Mouse (Mus musculus): Measurements from ENCODE around the gene Adam11. TPM values are rescaled to one million over a fixed set of nuclear protein-coding genes. Genes with fewer than 3 reads are reported as not detected.

Adam11 gene
- total and polyA plus RNA-seq, 2 experiments: 2.1 to 8.7 TPM

- H3K36me3 ChIP-seq (ENCODE audit: control insufficient read depth, insufficient read depth, low read length): no peaks in the 10 kb centered on the region
- H3K79me2 ChIP-seq (ENCODE audit: control insufficient read depth, insufficient read depth, low read length): no peaks in the 10 kb centered on the region
- H3K4me3 ChIP-seq (ENCODE audit: insufficient read depth, low read depth, low read length): no peak overlapping the region
- H3K27ac ChIP-seq (replicated peaks; ENCODE audit: insufficient read depth, low read depth, low read length): peak overlapping the region; percentile 95
- DNase-seq (ENCODE audit: extremely low read depth, low read depth, low spot score): peak; percentile 95
- H3K4me1 ChIP-seq (ENCODE audit: control insufficient read depth, insufficient read depth, low read length): peaks cover 30% of the 10 kb centered on the region
- WGBS: 24% methylated on average over 4 of the region's 4 CpGs
- no peak for TF ChIP-seq CTCF (IDR thresholded peaks at IDR 0.05; ENCODE audit: low read depth, low read length)
- no peak for TF ChIP-seq POLR2A (IDR thresholded peaks at IDR 0.05; ENCODE audit: extremely low read depth, insufficient read depth, low read length)
- H3K9ac ChIP-seq (ENCODE audit: low read depth, low read length): peak overlapping the region; percentile 50
- H3K27me3 ChIP-seq (ENCODE audit: control insufficient read depth, insufficient read depth, low read length): no peaks in the 10 kb centered on the region
Measured at GRCm38 (mm10) chr11:102748381-102748780, 12.9 kb upstream of the Adam11 start.

DNA sequence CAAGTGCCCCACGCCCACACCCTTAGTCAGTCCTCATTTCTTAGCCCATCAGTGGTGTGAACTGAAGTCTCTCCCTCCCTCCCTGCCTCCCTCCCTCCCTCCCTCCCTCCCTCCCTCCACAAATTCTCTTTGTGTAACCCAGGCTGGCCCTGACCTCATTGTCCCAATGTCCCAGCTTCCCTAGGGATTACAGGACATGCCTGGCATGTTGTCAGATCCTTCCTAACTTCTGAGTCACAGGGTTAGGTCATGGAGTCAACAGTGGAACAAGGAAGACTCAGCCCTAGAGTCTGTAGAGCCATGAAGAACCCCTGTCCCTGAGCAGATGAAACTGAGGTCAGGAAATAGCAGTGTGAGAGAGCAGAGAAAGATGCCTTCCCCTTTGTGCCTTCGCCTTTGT is 11.5 kb upstream of the Adam11 start:
- H3K4me1 ChIP-seq (ENCODE audit: control insufficient read depth, insufficient read depth, low read length): peaks cover 33% of the 10 kb centered on the region
- WGBS: 64% methylated on average over 2 of the region's 2 CpGs
- DNase-seq (ENCODE audit: extremely low read depth, low read depth, low spot score): peak; percentile 95
- peak overlapping the region; percentile 81 for H3K27ac ChIP-seq (replicated peaks; ENCODE audit: insufficient read depth, low read depth, low read length)
- no peaks in the 10 kb centered on the region for H3K79me2 ChIP-seq (ENCODE audit: control insufficient read depth, insufficient read depth, low read length)
- H3K9ac ChIP-seq (ENCODE audit: low read depth, low read length): no peak overlapping the region
- no peak overlapping the region for H3K4me3 ChIP-seq (ENCODE audit: insufficient read depth, low read depth, low read length)
- H3K36me3 ChIP-seq (ENCODE audit: control insufficient read depth, insufficient read depth, low read length): no peaks in the 10 kb centered on the region
- H3K27me3 ChIP-seq (ENCODE audit: control insufficient read depth, insufficient read depth, low read length): no peaks in the 10 kb centered on the region
- TF ChIP-seq POLR2A (IDR thresholded peaks at IDR 0.05; ENCODE audit: extremely low read depth, insufficient read depth, low read length): no peak
- TF ChIP-seq CTCF (IDR thresholded peaks at IDR 0.05; ENCODE audit: low read depth, low read length): no peak

GRCm38 (mm10) chr11:102752896-102753590 is 8.2 kb upstream of the Adam11 start:
- H3K79me2 ChIP-seq (ENCODE audit: control insufficient read depth, insufficient read depth, low read length): no peaks in the 10 kb centered on the region
- whole genome bisulfite sequencing: 57% methylated on average over 13 of the region's 13 CpGs
- H3K9ac ChIP-seq (ENCODE audit: low read depth, low read length): no peak overlapping the region
- no peak for TF ChIP-seq POLR2A (IDR thresholded peaks at IDR 0.05; ENCODE audit: extremely low read depth, insufficient read depth, low read length)
- no peak for TF ChIP-seq CTCF (IDR thresholded peaks at IDR 0.05; ENCODE audit: low read depth, low read length)
- no peak overlapping the region for H3K4me3 ChIP-seq (ENCODE audit: insufficient read depth, low read depth, low read length)
- H3K27me3 ChIP-seq (ENCODE audit: control insufficient read depth, insufficient read depth, low read length): no peaks in the 10 kb centered on the region
- peak; percentile 61 for DNase-seq (ENCODE audit: extremely low read depth, low read depth, low spot score)
- H3K4me1 ChIP-seq (ENCODE audit: control insufficient read depth, insufficient read depth, low read length): peaks cover 34% of the 10 kb centered on the region
- H3K27ac ChIP-seq (replicated peaks; ENCODE audit: insufficient read depth, low read depth, low read length): no peak overlapping the region
- no peaks in the 10 kb centered on the region for H3K36me3 ChIP-seq (ENCODE audit: control insufficient read depth, insufficient read depth, low read length)

- Histone ChIP-seq H3K36me3 (ENCODE audit: control insufficient read depth, insufficient read depth, low read length) (no peaks in the 10 kb centered on the region), H3K9ac (ENCODE audit: low read depth, low read length) (peak overlapping the region; percentile 8), H3K4me1 (ENCODE audit: control insufficient read depth, insufficient read depth, low read length) (peaks cover 30% of the 10 kb centered on the region), H3K79me2 (ENCODE audit: control insufficient read depth, insufficient read depth, low read length) (no peaks in the 10 kb centered on the region), H3K27ac (replicated peaks; ENCODE audit: insufficient read depth, low read depth, low read length) (peak overlapping the region; percentile 75), H3K4me3 (ENCODE audit: insufficient read depth, low read depth, low read length) (no peak overlapping the region), H3K27me3 (ENCODE audit: control insufficient read depth, insufficient read depth, low read length) (no peaks in the 10 kb centered on the region)
- TF ChIP-seq CTCF (IDR thresholded peaks at IDR 0.05; ENCODE audit: low read depth, low read length): no peak
- no peak for TF ChIP-seq POLR2A (IDR thresholded peaks at IDR 0.05; ENCODE audit: extremely low read depth, insufficient read depth, low read length)
- 65% methylated on average over 17 of the region's 18 CpGs for WGBS
- no peak for DNase-seq (ENCODE audit: extremely low read depth, low read depth, low spot score)
Measured at GRCm38 (mm10) chr11:102753591-102754324, 7.5 kb upstream of the Adam11 start.

- H3K27me3 ChIP-seq (ENCODE audit: control insufficient read depth, insufficient read depth, low read length): no peaks in the 10 kb centered on the region
- H3K4me3 ChIP-seq (ENCODE audit: insufficient read depth, low read depth, low read length): no peak overlapping the region
- H3K9ac ChIP-seq (ENCODE audit: low read depth, low read length): peak overlapping the region; percentile 8
- peaks cover 25% of the 10 kb centered on the region for H3K4me1 ChIP-seq (ENCODE audit: control insufficient read depth, insufficient read depth, low read length)
- no peaks in the 10 kb centered on the region for H3K79me2 ChIP-seq (ENCODE audit: control insufficient read depth, insufficient read depth, low read length)
- TF ChIP-seq POLR2A (IDR thresholded peaks at IDR 0.05; ENCODE audit: extremely low read depth, insufficient read depth, low read length) (no peak), CTCF (IDR thresholded peaks at IDR 0.05; ENCODE audit: low read depth, low read length) (no peak)
- WGBS: 15% methylated on average over 4 of the region's 4 CpGs
- no peak for DNase-seq (ENCODE audit: extremely low read depth, low read depth, low spot score)
- H3K27ac ChIP-seq (replicated peaks; ENCODE audit: insufficient read depth, low read depth, low read length): peak overlapping the region; percentile 75
- no peaks in the 10 kb centered on the region for H3K36me3 ChIP-seq (ENCODE audit: control insufficient read depth, insufficient read depth, low read length)
Measured at GRCm38 (mm10) chr11:102754416-102754815, 6.8 kb upstream of the Adam11 start.

DNA sequence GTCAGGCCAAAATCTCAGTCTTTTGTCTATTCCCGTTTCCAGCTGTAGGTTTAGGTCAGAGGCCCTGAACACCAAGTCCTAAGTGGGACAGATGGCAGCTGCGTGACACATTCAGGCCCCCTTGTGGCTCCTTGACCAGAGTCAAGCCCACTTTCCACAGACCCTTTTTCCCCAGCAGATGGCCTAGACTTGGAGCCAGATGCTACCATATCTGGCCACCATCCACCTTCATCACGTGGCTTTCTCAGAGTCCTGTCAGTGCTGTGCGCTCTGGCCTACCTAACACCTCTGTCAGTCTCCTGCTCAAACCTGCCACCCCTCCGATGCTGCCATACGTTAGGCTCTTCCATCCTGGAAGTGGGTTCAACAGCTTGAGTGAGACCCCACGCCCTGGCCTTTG is 5.8 kb upstream of the Adam11 start:
- Histone ChIP-seq H3K27me3 (ENCODE audit: control insufficient read depth, insufficient read depth, low read length) (no peaks in the 10 kb centered on the region), H3K4me3 (ENCODE audit: insufficient read depth, low read depth, low read length) (no peak overlapping the region), H3K79me2 (ENCODE audit: control insufficient read depth, insufficient read depth, low read length) (no peaks in the 10 kb centered on the region), H3K4me1 (ENCODE audit: control insufficient read depth, insufficient read depth, low read length) (peaks cover 20% of the 10 kb centered on the region), H3K36me3 (ENCODE audit: control insufficient read depth, insufficient read depth, low read length) (no peaks in the 10 kb centered on the region), H3K9ac (ENCODE audit: low read depth, low read length) (no peak overlapping the region), H3K27ac (replicated peaks; ENCODE audit: insufficient read depth, low read depth, low read length) (peak overlapping the region; percentile 68)
- no peak for TF ChIP-seq CTCF (IDR thresholded peaks at IDR 0.05; ENCODE audit: low read depth, low read length)
- no peak for TF ChIP-seq POLR2A (IDR thresholded peaks at IDR 0.05; ENCODE audit: extremely low read depth, insufficient read depth, low read length)
- 84% methylated on average over 7 of the region's 7 CpGs for WGBS
- DNase-seq (ENCODE audit: extremely low read depth, low read depth, low spot score): peak; percentile 37

All from liver, adult 2 months (tissue).